Mouse (Mus musculus) CD4-positive, CD25-positive, alpha-beta regulatory T cell (primary cell): Measurements from ENCODE around the gene Rragb. TPM values are rescaled to one million over a fixed set of nuclear protein-coding genes. Genes with fewer than 3 reads are reported as not detected.

ENCODE experiments used
- polyA plus RNA-seq: library from polyadenylated mRNA; unstranded; fragments of 100-300 nt; shearing (Covaris generic); gene quantifications from one replicate; pipeline ENCODE4 v1.2.1, GENCODE M21; 2017

Gene Rragb
- 7.4 TPM for polyA plus RNA-seq

GRCm38 (mm10) chrX:153139734-153140515 is at the start of gene Rragb:
TSS of gene Rragb (plus strand) at chrX:153139981.

DNA sequence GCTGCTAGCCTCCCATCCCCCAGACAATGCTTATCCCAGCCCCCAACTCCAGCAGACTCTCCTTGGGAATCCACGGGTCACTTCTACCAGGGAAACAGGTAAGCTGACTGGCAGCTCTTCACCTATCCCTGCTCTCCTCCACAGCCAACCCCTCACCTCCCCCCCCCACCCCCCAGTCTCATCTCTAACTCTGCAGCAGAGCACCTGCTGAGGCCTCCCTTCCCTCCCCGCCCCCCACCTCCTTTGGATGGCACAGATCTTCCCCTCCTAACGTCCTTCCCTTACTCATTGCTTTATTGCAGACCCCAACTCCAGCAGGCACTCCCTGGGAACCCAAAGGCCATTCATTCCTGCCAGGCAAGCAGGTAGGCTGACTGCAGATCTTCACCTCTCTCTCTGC is 21.3 kb upstream of the Rragb start, which contains the start of gene Foxr2:
Gene Foxr2 (plus strand): TSS at position 301 of the 400 bp plus-strand sequence.

Other genes with a start within 250 kb of the Rragb start
- not detected for gene Usp51, start 133.5 kb upstream of the Rragb start, polyA plus RNA-seq
- 0.75 TPM for gene Mageh1, start 102.4 kb upstream of the Rragb start, polyA plus RNA-seq
- not detected for gene Foxr2, start 21.2 kb upstream of the Rragb start, polyA plus RNA-seq
- gene Klf8, start 97.5 kb downstream of the Rragb start, polyA plus RNA-seq: 1.5 TPM